7 mouse cellular contexts compared by ENCODE assay signal in genomic region chr1:97660687-97661405, GRCm38 (mm10). TPM values are rescaled to one million over a fixed set of nuclear protein-coding genes. Genes with fewer than 3 reads are reported as not detected.
A peak's percentile ranks its signal among the peaks of the same experiment; 100 is the strongest.
DNase-seq lines count a peak whose midpoint lies in the region; ATAC-seq lines count a peak whose summit lies in the region.

No protein-coding gene starts in this region.

- peak; percentile 88 for DNase-seq in adipocyte (ENCODE audit: low spot score)
- DNase-seq in gastrocnemius, adult 8-10 months (ENCODE audit: low spot score in 2 of 2): peak; percentile 66 to 73
- peak; percentile 80 for DNase-seq in induced T-regulatory cell, adult 2 months (ENCODE audit: low read depth)
- peak; percentile 79 to 85 for DNase-seq in left cerebral cortex, postnatal 25 days (ENCODE audit: low spot score in 2 of 2)
- DNase-seq in mesoderm, embryonic 11.5 days (ENCODE audit: low read depth, low spot score): peak; percentile 73
- DNase-seq in skeletal muscle tissue, adult 2 months (ENCODE audit: low read depth, low spot score): peak; percentile 83

- intact Hi-C loops in left cerebral cortex, postnatal 25 days (cut with DNase I): loop anchor here (1.0 to 5.0 kb wide), 5 partner anchors 11 to 111 kb away; partner anchors contain the start of genes Gin1 and Ppip5k2

- ATAC-seq in common myeloid progenitor, adult 5-6 weeks (replicated peaks; ENCODE audit: low read depth, poor library complexity, severe bottlenecking): peak; percentile 49

RNA-seq across cellular contexts. Expression of gene D1Ertd622e, which starts 1.0 kb away (rescaled TPM):
- 34.8 and 39.5 TPM in 2 replicates for total RNA-seq in common myeloid progenitor, adult 5-6 weeks (2017)
- 10 to 100 TPM; 15.8 to 29.3 (median 25.3) TPM for total RNA-seq in gastrocnemius, adult 8-10 months (2022)
- total RNA-seq in left cerebral cortex, postnatal 25 days (2021): 10 to 100 TPM; 76.5 to 78.3 TPM

Comparison
In these comparisons a context has a peak if more than half of its experiments do, and no peak if none do; other contexts are left out.
1. Peak in every context shown above with its lines: DNase-seq and ATAC-seq.